ENCODE assay signal across 8 mouse cellular contexts in the genomic region with DNA sequence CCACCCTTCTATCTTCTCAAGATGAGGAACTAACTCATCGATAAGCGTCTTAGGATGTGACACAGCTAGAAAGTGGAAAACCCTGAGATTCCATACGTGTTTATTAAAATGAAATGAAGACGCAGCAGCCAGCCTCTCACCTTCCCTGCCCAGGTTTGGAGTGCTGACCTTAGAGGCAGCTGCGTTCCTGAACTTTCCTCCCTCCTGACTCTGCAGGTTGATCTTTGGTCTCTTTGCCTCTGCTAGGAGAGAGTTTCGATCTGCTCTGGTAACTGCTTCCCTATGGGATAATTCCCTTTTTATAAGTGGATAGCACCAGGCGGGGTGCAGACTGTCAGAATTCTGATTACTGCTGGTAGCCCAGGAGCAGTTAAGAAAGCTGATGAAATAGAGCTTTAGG. TPM values are rescaled to one million over a fixed set of nuclear protein-coding genes. Genes with fewer than 3 reads are reported as not detected.
DNase-seq lines count a peak whose midpoint lies in the region; ATAC-seq and TF ChIP-seq lines count a peak whose summit lies in the region.

No protein-coding gene starts in this region.

- H3K4me1 ChIP-seq in embryonic facial prominence, embryonic 11.5 days (ENCODE audit: control insufficient read depth, insufficient read depth, low read length), result no peaks in the 10 kb centered on the region
- H3K4me1 ChIP-seq in kidney, adult 2 months (ENCODE audit: control insufficient read depth, insufficient read depth, low read length), result peaks cover 34% of the 10 kb centered on the region
- peaks cover 7% of the 10 kb centered on the region for H3K4me1 ChIP-seq in midbrain, embryonic 11.5 days (ENCODE audit: control insufficient read depth, insufficient read depth, low read length)

- no peaks in the 10 kb centered on the region for H3K27me3 ChIP-seq in embryonic facial prominence, embryonic 11.5 days (ENCODE audit: control insufficient read depth, insufficient read depth, low read length)
- H3K27me3 ChIP-seq in kidney, adult 2 months (replicated peaks; ENCODE audit: control insufficient read depth, insufficient read depth, low read length), result no peaks in the 10 kb centered on the region
- no peaks in the 10 kb centered on the region for H3K27me3 ChIP-seq in midbrain, embryonic 11.5 days (ENCODE audit: control insufficient read depth, insufficient read depth, low read length)

- no peak for TF ChIP-seq POLR2A in kidney, adult 2 months (IDR thresholded peaks at IDR 0.05; ENCODE audit: low read depth, low read length)

- intact Hi-C loops in gastrocnemius, adult 2 months (cut with DNase I), result no loop called here

- DNase-seq in gastrocnemius, adult 2 months, result no peak
- DNase-seq in gastrocnemius, postnatal 25 days, result no peak
- no peak for DNase-seq in embryonic facial prominence, embryonic 11.5 days (ENCODE audit: low spot score)
- DNase-seq in kidney, adult 2 months, result peak; percentile 83
- no peak for DNase-seq in midbrain, embryonic 11.5 days (ENCODE audit: low spot score, missing footprints)
- no peak for DNase-seq in cerebellum, postnatal 10 days
- no peak for DNase-seq in lung, postnatal 25 days (ENCODE audit: low spot score)

- H3K36me3 ChIP-seq in embryonic facial prominence, embryonic 11.5 days (replicated peaks; ENCODE audit: control insufficient read depth, insufficient read depth, low read depth, low read length), result no peaks in the 10 kb centered on the region
- no peaks in the 10 kb centered on the region for H3K36me3 ChIP-seq in kidney, adult 2 months (ENCODE audit: control insufficient read depth, insufficient read depth, low read length)
- H3K36me3 ChIP-seq in midbrain, embryonic 11.5 days (ENCODE audit: control insufficient read depth, insufficient read depth, low read length), result no peaks in the 10 kb centered on the region

- TF ChIP-seq CTCF in gastrocnemius, adult 2 months (IDR thresholded peaks at IDR 0.05), result no peak
- TF ChIP-seq CTCF in kidney, adult 2 months (conservative IDR thresholded peaks at IDR 0.05; ENCODE audit: insufficient read depth, insufficient read length, low read depth, low read length), result no peak

- no peak overlapping the region; the same call in 1 of the 2 replicates for H3K4me2 ChIP-seq in embryonic facial prominence, embryonic 11.5 days (ENCODE audit: low read depth, low read length)
- peak overlapping the region; percentile 85 for H3K4me2 ChIP-seq in midbrain, embryonic 11.5 days

- H3K4me3 ChIP-seq in gastrocnemius, adult 2 months, result peak overlapping the region; percentile 92
- H3K4me3 ChIP-seq in embryonic facial prominence, embryonic 11.5 days (ENCODE audit: low read depth, low read length), result peak overlapping the region; percentile 89; the same call in 1 of the 2 replicates
- H3K4me3 ChIP-seq in kidney, adult 2 months (ENCODE audit: insufficient read depth, low read depth, low read length), result peak overlapping the region; percentile 20
- H3K4me3 ChIP-seq in midbrain, embryonic 11.5 days (ENCODE audit: low read depth, low read length), result peak overlapping the region; percentile 91; the same call in 1 of the 2 replicates

- H3K27ac ChIP-seq in gastrocnemius, adult 2 months, result peak overlapping the region; percentile 98; the same call in 1 of the 2 replicates
- H3K27ac ChIP-seq in embryonic facial prominence, embryonic 11.5 days (replicated peaks; ENCODE audit: low read depth, low read length), result no peak overlapping the region
- peak overlapping the region; percentile 98 for H3K27ac ChIP-seq in kidney, adult 2 months (ENCODE audit: insufficient read depth, low read depth, low read length)
- no peak overlapping the region for H3K27ac ChIP-seq in midbrain, embryonic 11.5 days (ENCODE audit: low read depth, low read length)

- 89% methylated on average over 7 of the region's 7 CpGs for WGBS in embryonic facial prominence, embryonic 11.5 days
- 54% methylated on average over 7 of the region's 7 CpGs for WGBS in kidney, adult 2 months
- 92% methylated on average over 7 of the region's 7 CpGs for WGBS in midbrain, embryonic 11.5 days

- no peak for ATAC-seq in embryonic facial prominence, embryonic 11.5 days (replicated peaks; ENCODE audit: insufficient number of reproducible peaks, low FRiP score, low TSS enrichment, low read depth)
- no peak for ATAC-seq in midbrain, embryonic 11.5 days (ENCODE audit: low FRiP score)
- no peak for ATAC-seq in megakaryocyte progenitor cell, adult 5-6 weeks (replicated peaks; ENCODE audit: poor library complexity)

- peak overlapping the region; percentile 98 for H3K9ac ChIP-seq in embryonic facial prominence, embryonic 11.5 days (replicated peaks; ENCODE audit: low read length)
- no peak overlapping the region for H3K9ac ChIP-seq in midbrain, embryonic 11.5 days (ENCODE audit: low read length)

- no peaks in the 10 kb centered on the region for H3K9me3 ChIP-seq in embryonic facial prominence, embryonic 11.5 days (replicated peaks; ENCODE audit: control insufficient read depth, low read length)
- H3K9me3 ChIP-seq in midbrain, embryonic 11.5 days (ENCODE audit: control insufficient read depth, low read length), result no peaks in the 10 kb centered on the region

RNA-seq across cellular contexts. Expression of a gene that starts 1.5 kb away (rescaled TPM):
- 10 to 100 TPM; 60.4 to 77.5 TPM for total RNA-seq in gastrocnemius, adult 2 months (2021)
- total RNA-seq in gastrocnemius, postnatal 25 days (2021), result 10 to 100 TPM; 49.4 to 49.8 TPM
- polyA plus RNA-seq in embryonic facial prominence, embryonic 11.5 days (2014; fragmentation: Nextera tagmentation; extraction: Ambion mirVana), result 19.4 and 21.6 TPM in 2 replicates
- polyA plus RNA-seq in kidney, adult 2 months (2012; rRNA removed), result 85.8 and 87.3 TPM in 2 replicates
- polyA plus RNA-seq in midbrain, embryonic 11.5 days (2014; fragmentation: Nextera tagmentation; extraction: Ambion mirVana), result 21.0 and 22.4 TPM in 2 replicates
- total RNA-seq in megakaryocyte progenitor cell, adult 5-6 weeks (2015), result 21.1 and 23.3 TPM in 2 replicates
- total RNA-seq in megakaryocyte progenitor cell, adult 5-6 weeks (2017), result 19.3 and 20.2 TPM in 2 replicates

Comparison
In these comparisons a context has a peak if more than half of its experiments do, and no peak if none do; other contexts are left out.
1. H3K27ac ChIP-seq: peak in gastrocnemius, adult 2 months (single experiment) and kidney, adult 2 months (single experiment); none in embryonic facial prominence, embryonic 11.5 days (single experiment) and midbrain, embryonic 11.5 days (single experiment).
2. H3K4me3 ChIP-seq: peak in every context shown above with its lines; median percentile 92 in gastrocnemius, adult 2 months; 91 in midbrain, embryonic 11.5 days; 89 in embryonic facial prominence, embryonic 11.5 days; 20 in kidney, adult 2 months.